Mouse (Mus musculus) urinary bladder, adult 18-20 months (tissue): Measurements from ENCODE around the gene Tmem117.
A peak's percentile ranks its signal among the peaks of the same experiment; 100 is the strongest.

Experiments
- DNase-seq, 2 experiments: peaks; one replicate each; pipeline ENCODE4 v3.0.0; 2022; ENCODE audit warnings: low spot score in 2 of 2, mixed read lengths in 2 of 2

The Tmem117 gene

GRCm38 (mm10) chr15:94628830-94629601, at the start of gene Tmem117:
Gene Tmem117, plus strand, starts transcription at chr15:94629232.
- peak; percentile 40 to 43 for DNase-seq

- DNase-seq = no peak
Measured at GRCm38 (mm10) chr15:94582000-94582593, 46.9 kb upstream of the Tmem117 start.

- no peak for DNase-seq
Measured at GRCm38 (mm10) chr15:94583153-94583552, 45.9 kb upstream of the Tmem117 start.

- DNase-seq = no peak
Measured at GRCm38 (mm10) chr15:94584738-94585137, 44.3 kb upstream of the Tmem117 start.

GRCm38 (mm10) chr15:94587826-94588715, 41.0 kb upstream of the Tmem117 start:
- DNase-seq = no peak

- peak; percentile 95 to 96 for DNase-seq
Measured at GRCm38 (mm10) chr15:94589219-94590075, 39.6 kb upstream of the Tmem117 start, which contains the start of gene Twf1. Gene Twf1, minus strand, starts transcription at chr15:94589889.

- no peak for DNase-seq
Measured at GRCm38 (mm10) chr15:94590083-94590482, 38.9 kb upstream of the Tmem117 start.

GRCm38 (mm10) chr15:94591356-94591755, 37.7 kb upstream of the Tmem117 start:
- DNase-seq = no peak

GRCm38 (mm10) chr15:94593586-94593985, 35.4 kb upstream of the Tmem117 start:
- DNase-seq = no peak

- DNase-seq = no peak
Measured at GRCm38 (mm10) chr15:94600145-94600707, 28.8 kb upstream of the Tmem117 start.

GRCm38 (mm10) chr15:94601339-94601738, 27.7 kb upstream of the Tmem117 start:
- DNase-seq = peak; percentile 29 to 39

GRCm38 (mm10) chr15:94602441-94602840, 26.6 kb upstream of the Tmem117 start:
- no peak for DNase-seq

GRCm38 (mm10) chr15:94607768-94608167, 21.3 kb upstream of the Tmem117 start:
- DNase-seq = no peak

- DNase-seq = no peak
Measured at GRCm38 (mm10) chr15:94616036-94616435, 13.0 kb upstream of the Tmem117 start.

- no peak for DNase-seq
Measured at GRCm38 (mm10) chr15:94620909-94621308, 8.1 kb upstream of the Tmem117 start.

GRCm38 (mm10) chr15:94628463-94628829, 586 bp upstream of the Tmem117 start:
- DNase-seq = no peak

- DNase-seq = no peak
Measured at GRCm38 (mm10) chr15:94630553-94630952, 1.5 kb downstream of the Tmem117 start.

GRCm38 (mm10) chr15:94634524-94634923, 5.5 kb downstream of the Tmem117 start:
- DNase-seq = no peak

- DNase-seq = no peak
Measured at GRCm38 (mm10) chr15:94638207-94638606, 9.2 kb downstream of the Tmem117 start.

GRCm38 (mm10) chr15:94639126-94639525, 10.1 kb downstream of the Tmem117 start:
- DNase-seq = no peak

GRCm38 (mm10) chr15:94646012-94646411, 17.0 kb downstream of the Tmem117 start:
- DNase-seq = no peak
